Mouse (Mus musculus) B cell, adult 67 days (primary cell): ENCODE measurements around the gene Sptlc2. TPM values are rescaled to one million over a fixed set of nuclear protein-coding genes. Genes with fewer than 3 reads are reported as not detected.

Source experiments
- total RNA-seq, 2 experiments: library from RNA; stranded (reverse); gene quantifications; 4 replicates each; pipeline ENCODE4 v1.2.4; 2023

Gene Sptlc2
- total RNA-seq = 10 to 100 TPM; 85.3 to 95.0 TPM

DNA sequence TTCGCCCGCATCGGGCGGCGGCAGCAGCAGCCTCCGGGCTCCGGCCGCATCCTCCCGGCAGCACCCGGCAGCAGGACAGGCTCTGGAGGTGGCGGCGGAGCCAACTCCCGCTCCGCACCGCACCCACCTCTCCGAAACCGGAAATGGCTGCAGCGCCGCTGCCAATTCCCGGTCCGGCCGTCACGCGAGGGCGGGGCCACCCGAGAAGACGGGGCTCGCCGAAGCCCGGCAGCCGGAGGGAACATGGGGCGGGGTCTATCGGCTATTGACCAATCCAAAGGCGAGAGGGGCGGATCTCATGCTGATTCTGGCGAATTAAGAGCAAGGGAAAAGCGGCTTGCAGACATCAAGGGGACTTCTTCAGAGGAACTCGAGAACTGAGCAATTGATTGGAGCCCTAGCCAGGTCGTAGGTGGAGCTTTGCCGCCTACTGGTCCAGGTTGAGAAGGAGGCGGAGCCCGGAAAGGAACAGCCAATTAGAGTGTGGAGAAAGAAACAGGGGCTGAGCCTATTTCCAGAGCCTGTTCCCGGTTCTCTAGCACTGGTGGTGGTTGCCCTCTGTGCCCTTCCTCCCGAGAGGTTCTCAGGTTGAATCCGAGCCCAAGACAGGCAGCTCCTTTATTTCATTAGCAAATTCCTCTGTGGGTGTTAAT lies at the start of gene Sptlc2:
TSS of gene Sptlc2 (minus strand) at position 234 of the 653 bp plus-strand sequence.

DNA sequence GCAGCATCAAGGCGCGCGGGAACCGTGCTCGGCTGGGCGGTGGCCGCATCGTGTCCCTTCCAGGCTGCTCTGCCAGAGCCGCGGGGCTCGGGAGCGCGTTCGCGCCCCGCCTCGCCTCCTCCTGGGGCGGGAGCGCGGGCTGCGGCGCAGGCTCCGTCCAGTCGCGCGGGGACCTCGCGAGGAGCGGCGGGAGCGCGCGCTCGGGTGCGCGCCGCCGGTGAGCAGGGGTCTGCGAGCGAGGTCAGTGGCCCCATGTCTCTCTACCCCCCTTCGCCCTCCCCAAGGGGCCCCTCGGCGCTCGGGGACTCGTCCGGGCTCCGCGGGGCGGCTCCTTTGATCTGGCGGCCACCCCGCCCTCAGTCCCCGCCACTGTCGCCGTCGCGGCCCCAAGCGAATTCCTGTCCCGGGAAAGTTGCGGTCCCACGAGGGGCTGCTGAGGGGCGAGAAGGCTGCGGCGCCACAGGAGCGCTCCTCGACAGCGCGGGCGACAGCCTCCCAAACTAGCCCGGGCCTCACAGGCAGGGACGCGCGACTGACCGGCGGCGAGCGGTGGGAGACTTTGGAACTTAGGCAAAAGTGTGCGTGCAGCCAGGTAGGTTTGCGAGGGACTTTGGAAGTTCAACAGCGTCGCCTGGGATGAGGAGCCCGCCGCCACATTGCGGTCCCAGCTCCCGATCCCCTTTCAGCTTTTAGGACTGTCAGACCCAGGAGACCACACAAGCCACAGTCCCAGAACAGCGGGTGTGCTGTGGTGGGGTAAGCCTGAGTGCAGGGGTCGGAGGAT lies 88.3 kb downstream of the Sptlc2 start, which contains the start of gene Ism2:
TSS of gene Ism2 (minus strand) at position 49 of the 784 bp plus-strand sequence.

GRCm38 (mm10) chr12:87266108-87266826 lies 121.9 kb downstream of the Sptlc2 start, which contains the start of the genes Vipas39 and Ahsa1:
Gene Vipas39 (minus strand): TSS chr12:87266256.
Gene Ahsa1 (plus strand): TSS chr12:87266479.

Other genes with a start within 250 kb of the Sptlc2 start
- 10 to 100 TPM; 17.2 to 20.8 TPM for gene Gstz1, start 241.2 kb downstream of the Sptlc2 start, total RNA-seq
- gene Pomt2, start 240.4 kb downstream of the Sptlc2 start, total RNA-seq = 1 to 10 TPM; 7.0 to 7.3 TPM
- gene Samd15, start 188.6 kb downstream of the Sptlc2 start, total RNA-seq = 1 to 10 TPM; 1.3 to 2.2 TPM
- 10 to 100 TPM; 41.6 to 43.2 TPM for gene Tmed8, start 187.9 kb downstream of the Sptlc2 start, total RNA-seq
- gene Noxred1, start 149.6 kb downstream of the Sptlc2 start, total RNA-seq = 10 to 100 TPM in 1 of 2 experiments, 1 to 10 TPM in 1; 9.0 to 12.5 TPM
- 10 to 100 TPM; 42.7 to 43.9 TPM for gene Vipas39, start 122.1 kb downstream of the Sptlc2 start, total RNA-seq
- gene Ahsa1, start 121.9 kb downstream of the Sptlc2 start, total RNA-seq = 100 to 1,000 TPM; 100 to 141 TPM
- not detected for gene Ism2, start 88.7 kb downstream of the Sptlc2 start, total RNA-seq
- 10 to 100 TPM; 42.5 to 54.8 TPM for gene Slirp, start 55.5 kb upstream of the Sptlc2 start, total RNA-seq
- gene Alkbh1, start 55.7 kb upstream of the Sptlc2 start, total RNA-seq = 100 to 1,000 TPM in 1 of 2 experiments, 10 to 100 TPM in 1; 81.2 to 104 TPM
- 10 to 100 TPM; 91.0 to 94.3 TPM for gene Snw1, start 83.9 kb upstream of the Sptlc2 start, total RNA-seq
- gene Gm5788, start 106.4 kb upstream of the Sptlc2 start, total RNA-seq = not detected
- not detected for gene Gm8300, start 126.0 kb upstream of the Sptlc2 start, total RNA-seq
- gene Oog1, start 214.3 kb upstream of the Sptlc2 start, total RNA-seq = not detected
- gene Gm4027, start 230.5 kb upstream of the Sptlc2 start, total RNA-seq = not detected